Mouse (Mus musculus) liver, embryonic 14.5 days (tissue): ENCODE results near the gene Ralgapa2.

Experiments used
- CTCF ChIP-seq: IDR thresholded peaks from 2 replicates; pipeline ENCODE4 v1.5.1; 2016; ENCODE audit warnings: antibody characterized with exemption, low read depth, control low read depth
- EP300 ChIP-seq: IDR thresholded peaks from 2 replicates; pipeline ENCODE4 v1.6.1; 2016; ENCODE audit warnings: antibody characterized with exemption, low read depth

DNA sequence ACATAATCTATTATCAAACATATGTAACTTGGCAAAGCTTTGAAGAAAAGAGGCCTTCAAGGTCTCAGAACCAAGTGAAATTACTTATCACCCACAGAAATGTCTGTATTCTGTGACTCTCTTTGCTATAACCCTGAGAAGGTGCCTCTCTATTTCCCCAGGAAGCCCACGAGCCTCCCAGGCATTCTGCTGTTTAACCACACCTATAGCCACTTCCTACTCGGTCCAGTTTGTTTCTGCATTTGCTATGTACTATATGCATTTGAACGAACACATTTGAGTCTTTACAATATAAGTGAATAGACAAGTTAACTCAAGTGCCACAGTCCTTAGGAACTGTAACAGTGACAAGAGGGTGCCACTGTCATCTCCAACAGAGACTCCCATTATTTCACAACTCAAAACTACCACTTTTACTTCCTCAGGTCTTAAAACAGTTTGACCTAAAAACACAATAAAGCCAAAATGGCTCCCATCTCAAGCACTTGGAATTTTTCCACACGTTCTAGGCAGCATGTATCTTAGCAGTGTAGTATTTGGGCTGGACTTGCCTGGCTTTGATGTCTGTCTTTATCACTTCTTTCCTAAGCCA, 88.3 kb downstream of the Ralgapa2 start:
- TF ChIP-seq CTCF (no peak), EP300 (no peak)
